Mouse (Mus musculus) testis, adult 2 months (tissue): ENCODE measurements around the gene Gpr152. TPM values are rescaled to one million over a fixed set of nuclear protein-coding genes. Genes with fewer than 3 reads are reported as not detected.

Source experiments
- H3K27ac ChIP-seq: fragments of 200-500 bp; 2 replicates; pipeline ENCODE4 v1.5.1; 2012; ENCODE audit warnings: low read depth, low read length; ENCODE audit not compliant: control insufficient read depth, insufficient read depth
- H3K27me3 ChIP-seq: fragments of 200-500 bp; 2 replicates; pipeline ENCODE4 v1.6.1; 2012; ENCODE audit warnings: mild to moderate bottlenecking, low read length, moderate library complexity; ENCODE audit not compliant: control insufficient read depth, insufficient read depth
- H3K36me3 ChIP-seq: fragments of 200-500 bp; 2 replicates; pipeline ENCODE4 v1.6.1; 2012; ENCODE audit warnings: mild to moderate bottlenecking, low read length; ENCODE audit not compliant: control insufficient read depth, insufficient read depth
- H3K4me1 ChIP-seq: fragments of 200-500 bp; 2 replicates; pipeline ENCODE4 v1.6.1; 2012; ENCODE audit warnings: low read length; ENCODE audit not compliant: control insufficient read depth, insufficient read depth
- H3K4me3 ChIP-seq: fragments of 200-500 bp; 2 replicates; pipeline ENCODE4 v1.5.1; 2012; ENCODE audit warnings: low read depth, mild to moderate bottlenecking, low read length, moderate library complexity, mixed read lengths; ENCODE audit not compliant: control insufficient read depth
- CTCF ChIP-seq: fragments of 200-500 bp; IDR thresholded peaks from 2 replicates; pipeline ENCODE4 v1.5.1; 2012; ENCODE audit warnings: low read depth, mild to moderate bottlenecking, inconsistent platforms, low read length, moderate library complexity; ENCODE audit not compliant: control insufficient read depth, insufficient read depth, insufficient replicate concordance
- POLR2A ChIP-seq: fragments of 200-500 bp; IDR thresholded peaks from 2 replicates; pipeline ENCODE4 v1.6.1; 2012; ENCODE audit warnings: low read depth, mild to moderate bottlenecking, inconsistent platforms, low read length, moderate library complexity; ENCODE audit not compliant: control insufficient read depth
- polyA plus RNA-seq: library from polyadenylated mRNA; depleted of rRNA; stranded (reverse); fragments of >200 nt; gene quantifications from 2 replicates; pipeline ENCODE4 v1.2.3, GENCODE M21; 2012

Gpr152 gene
- polyA plus RNA-seq, 1 experiment = 0.02 TPM

DNA sequence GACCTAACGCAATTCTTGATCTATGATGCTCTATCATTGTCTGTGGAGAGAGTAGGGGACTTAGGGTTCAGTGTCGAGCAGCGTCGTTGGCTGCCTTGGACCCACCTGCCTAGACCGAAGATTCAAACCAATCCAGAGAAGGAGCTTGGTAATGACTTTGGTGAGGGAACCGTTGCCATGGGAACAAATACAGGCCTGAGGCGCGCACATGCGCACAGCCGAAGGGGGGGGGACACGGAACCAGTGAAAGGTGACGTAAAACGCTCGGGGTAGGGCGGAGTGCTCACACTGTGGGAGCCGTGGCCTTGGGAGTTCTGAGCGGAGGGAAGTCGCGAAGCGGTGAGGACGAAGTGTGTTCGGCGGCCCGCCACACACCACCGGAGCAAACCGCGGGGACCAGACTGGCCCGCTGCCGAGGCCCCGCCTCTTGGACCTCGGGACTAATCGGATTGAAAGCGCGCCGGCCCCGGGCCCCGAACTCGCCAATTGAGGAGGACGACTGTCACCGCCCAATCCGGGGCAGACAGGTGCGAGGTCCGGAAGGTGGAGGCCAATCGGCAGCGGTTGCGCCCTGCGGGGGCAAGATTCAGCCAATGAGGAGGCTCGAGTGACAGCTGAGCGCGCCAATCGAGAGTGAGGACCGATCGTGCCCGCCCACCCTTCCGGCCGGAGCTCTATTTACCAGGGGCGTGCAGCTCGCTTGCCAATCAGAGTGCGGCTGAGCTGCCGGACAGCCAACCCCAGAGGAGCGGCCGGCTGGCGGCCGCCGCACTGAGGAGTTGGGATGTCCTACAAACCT lies 42.7 kb upstream of the Gpr152 start, which contains the start of gene Cdk2ap2:
TSS of gene Cdk2ap2 (plus strand) at position 541 of the 799 bp plus-strand sequence.
- no peaks in the 10 kb centered on the region for H3K36me3 ChIP-seq
- peak within 1 kb of the TSS; percentile 95 for H3K4me3 ChIP-seq
- no peak for TF ChIP-seq CTCF
- TF ChIP-seq POLR2A = peak; percentile 75
- no peaks in the 10 kb centered on the region for H3K27me3 ChIP-seq
- H3K27ac ChIP-seq = peak within 1 kb of the TSS; percentile 93
- peaks cover 42% of the 10 kb centered on the region for H3K4me1 ChIP-seq

GRCm38 (mm10) chr19:4097441-4097825 lies 42.2 kb upstream of the Gpr152 start:
- Histone ChIP-seq H3K4me1 (peaks cover 42% of the 10 kb centered on the region), H3K27ac (peak overlapping the region; percentile 67)
- TF ChIP-seq CTCF = no peak
- TF ChIP-seq POLR2A = no peak

GRCm38 (mm10) chr19:4098426-4098825 lies 41.2 kb upstream of the Gpr152 start:
- Histone ChIP-seq H3K4me3 (no peak overlapping the region), H3K27ac (no peak overlapping the region), H3K36me3 (no peaks in the 10 kb centered on the region), H3K4me1 (peaks cover 42% of the 10 kb centered on the region), H3K27me3 (no peaks in the 10 kb centered on the region)
- TF ChIP-seq CTCF = no peak
- TF ChIP-seq POLR2A = no peak

More at GRCm38 (mm10) chr19:4097441-4097825, 42.2 kb upstream of the Gpr152 start:
- H3K27me3 ChIP-seq = no peaks in the 10 kb centered on the region
- peak overlapping the region; percentile 95 for H3K4me3 ChIP-seq
- no peaks in the 10 kb centered on the region for H3K36me3 ChIP-seq

GRCm38 (mm10) chr19:4099056-4099455 lies 40.5 kb upstream of the Gpr152 start:
- Histone ChIP-seq H3K4me3 (no peak overlapping the region), H3K27ac (no peak overlapping the region), H3K4me1 (peaks cover 42% of the 10 kb centered on the region), H3K27me3 (no peaks in the 10 kb centered on the region), H3K36me3 (no peaks in the 10 kb centered on the region)
- TF ChIP-seq CTCF = peak; percentile 93; the same call in 1 of the 2 replicates
- no peak for TF ChIP-seq POLR2A

GRCm38 (mm10) chr19:4099837-4100717 lies 39.5 kb upstream of the Gpr152 start, which contains the start of gene Pitpnm1:
Pitpnm1 (plus strand) TSS chr19:4099998.
- Histone ChIP-seq H3K27ac (no peak within 1 kb of the TSS), H3K27me3 (no peaks in the 10 kb centered on the region), H3K4me1 (peaks cover 42% of the 10 kb centered on the region), H3K4me3 (peak within 1 kb of the TSS; percentile 79), H3K36me3 (no peaks in the 10 kb centered on the region)
- TF ChIP-seq CTCF = no peak
- no peak for TF ChIP-seq POLR2A

GRCm38 (mm10) chr19:4100718-4101261 lies 38.8 kb upstream of the Gpr152 start:
- Histone ChIP-seq H3K4me3 (peak overlapping the region; percentile 79), H3K27me3 (no peaks in the 10 kb centered on the region), H3K27ac (no peak overlapping the region), H3K4me1 (peaks cover 42% of the 10 kb centered on the region), H3K36me3 (no peaks in the 10 kb centered on the region)
- TF ChIP-seq POLR2A (no peak), CTCF (no peak)

GRCm38 (mm10) chr19:4101466-4101865 lies 38.1 kb upstream of the Gpr152 start:
- Histone ChIP-seq H3K27me3 (no peaks in the 10 kb centered on the region), H3K36me3 (no peaks in the 10 kb centered on the region), H3K4me3 (peak overlapping the region; percentile 79), H3K4me1 (peaks cover 40% of the 10 kb centered on the region), H3K27ac (no peak overlapping the region)
- no peak for TF ChIP-seq CTCF
- no peak for TF ChIP-seq POLR2A
